Mouse (Mus musculus): ENCODE measurements at regions not wholly inside any gene's neighbourhood (a gene's known extent, or its start where the extent isn't known, plus 50 kb on each side); places are given as distances from the start of the nearest gene placed in this dataset.
A peak's percentile ranks its signal among the peaks of the same experiment; 100 is the strongest.

- peak; percentile 62 for DNase-seq (ENCODE audit: low spot score)
- H3K27ac ChIP-seq (replicated peaks; ENCODE audit: low read depth, low read length): no peak overlapping the region
- H3K4me3 ChIP-seq (replicated peaks; ENCODE audit: low read length): no peak overlapping the region
- no peak for TF ChIP-seq POLR2A (IDR thresholded peaks at IDR 0.05; ENCODE audit: borderline replicate concordance, extremely low read depth, insufficient read depth, insufficient read length)
- H3K4me2 ChIP-seq (replicated peaks; ENCODE audit: low read depth, low read length, severe bottlenecking): no peak overlapping the region
- no peak overlapping the region for H3K9ac ChIP-seq (ENCODE audit: low read depth, low read length, severe bottlenecking)
- ATAC-seq (ENCODE audit: low FRiP score, low read depth): 0 out of 2 replicates have a peak, but pooled peaks have one; percentile 57
- no peaks in the 10 kb centered on the region for H3K36me3 ChIP-seq (ENCODE audit: control insufficient read depth, insufficient read depth, low read length)
- H3K4me1 ChIP-seq (ENCODE audit: control insufficient read depth, insufficient read depth, low read length): no peaks in the 10 kb centered on the region
- H3K27me3 ChIP-seq (ENCODE audit: control insufficient read depth, insufficient read depth, low read length): no peaks in the 10 kb centered on the region
- H3K9me3 ChIP-seq (ENCODE audit: control insufficient read depth, low read length): no peaks in the 10 kb centered on the region
These were observed 123.3 kb downstream of the Kcne4 start for GRCm38 (mm10) chr1:78939871-78940270.

DNA sequence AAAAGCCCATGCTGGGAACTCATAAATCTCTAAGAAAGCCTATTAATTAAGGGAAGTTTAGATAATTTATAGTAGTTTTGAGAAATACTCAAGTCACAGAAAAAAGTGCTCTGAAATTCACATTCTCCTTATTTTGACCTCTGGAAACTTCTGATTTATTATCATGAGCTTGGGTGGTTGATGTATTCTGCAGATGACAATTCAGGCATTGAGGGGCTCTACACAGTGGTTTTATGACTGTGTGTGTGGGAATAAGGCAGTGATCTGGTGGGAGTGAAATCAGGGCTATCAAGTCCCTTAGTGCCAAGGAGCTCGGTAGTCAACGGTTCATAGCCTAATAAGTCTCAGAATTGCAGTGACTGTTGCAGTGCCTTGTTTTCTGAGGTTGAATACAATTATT, 129.0 kb downstream of the Kcne4 start:
- 12% methylated on average over 2 of the region's 2 CpGs for WGBS
- DNase-seq (ENCODE audit: low spot score): no peak
- TF ChIP-seq POLR2A (IDR thresholded peaks at IDR 0.05; ENCODE audit: borderline replicate concordance, extremely low read depth, insufficient read depth, insufficient read length): no peak

DNA sequence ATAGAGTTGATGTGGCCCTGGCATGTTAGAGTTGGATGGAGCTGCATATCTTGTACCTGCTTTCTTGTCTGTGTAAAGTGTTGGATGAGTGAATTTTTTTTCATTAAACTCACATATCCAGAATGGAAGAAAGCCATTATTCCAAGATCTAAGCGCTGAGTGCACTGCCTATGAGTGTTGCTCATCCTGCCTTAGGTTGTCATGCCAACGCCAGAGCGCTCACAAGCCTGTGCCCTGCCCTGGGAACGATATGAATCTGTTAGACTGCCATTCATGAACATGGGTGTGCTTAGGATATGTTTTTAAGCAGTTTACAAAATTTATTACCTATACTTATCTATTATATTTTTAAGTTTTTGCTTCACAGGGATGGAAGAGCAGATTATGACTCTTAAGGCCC, 163.5 kb downstream of the Kcne4 start:
- Histone ChIP-seq H3K4me1 (ENCODE audit: control insufficient read depth, insufficient read depth, low read length) (no peaks in the 10 kb centered on the region), H3K9ac (ENCODE audit: low read depth, low read length, severe bottlenecking) (no peak overlapping the region), H3K36me3 (ENCODE audit: control insufficient read depth, insufficient read depth, low read length) (no peaks in the 10 kb centered on the region), H3K27ac (replicated peaks; ENCODE audit: low read depth, low read length) (no peak overlapping the region), H3K4me2 (replicated peaks; ENCODE audit: low read depth, low read length, severe bottlenecking) (no peak overlapping the region), H3K4me3 (replicated peaks; ENCODE audit: low read length) (no peak overlapping the region), H3K27me3 (ENCODE audit: control insufficient read depth, insufficient read depth, low read length) (no peaks in the 10 kb centered on the region), H3K9me3 (ENCODE audit: control insufficient read depth, low read length) (no peaks in the 10 kb centered on the region)
- 86% methylated on average over 4 of the region's 4 CpGs for WGBS
- no peak for TF ChIP-seq POLR2A (IDR thresholded peaks at IDR 0.05; ENCODE audit: borderline replicate concordance, extremely low read depth, insufficient read depth, insufficient read length)
- DNase-seq (ENCODE audit: low spot score) (no peak), ATAC-seq (ENCODE audit: low FRiP score, low read depth) (no peak)

More for the DNA sequence above, 129.0 kb downstream of the Kcne4 start:
- Histone ChIP-seq H3K27ac (replicated peaks; ENCODE audit: low read depth, low read length) (no peak overlapping the region), H3K9me3 (ENCODE audit: control insufficient read depth, low read length) (no peaks in the 10 kb centered on the region), H3K4me2 (replicated peaks; ENCODE audit: low read depth, low read length, severe bottlenecking) (no peak overlapping the region), H3K27me3 (ENCODE audit: control insufficient read depth, insufficient read depth, low read length) (no peaks in the 10 kb centered on the region), H3K4me3 (replicated peaks; ENCODE audit: low read length) (no peak overlapping the region), H3K36me3 (ENCODE audit: control insufficient read depth, insufficient read depth, low read length) (no peaks in the 10 kb centered on the region), H3K4me1 (ENCODE audit: control insufficient read depth, insufficient read depth, low read length) (no peaks in the 10 kb centered on the region), H3K9ac (ENCODE audit: low read depth, low read length, severe bottlenecking) (no peak overlapping the region)
- no peak for ATAC-seq (ENCODE audit: low FRiP score, low read depth)

Measured in limb, embryonic 14.5 days (tissue).